Mouse (Mus musculus): ENCODE data around the gene Aox2. TPM values are rescaled to one million over a fixed set of nuclear protein-coding genes. Genes with fewer than 3 reads are reported as not detected.

The Aox2 gene
- polyA plus RNA-seq, 1 experiment from 2014 or later = 0.07 TPM

GRCm38 (mm10) chr1:58244487-58244886 is 33.6 kb upstream of the Aox2 start:
- 78% methylated on average over 3 of the region's 3 CpGs for WGBS
- no peaks in the 10 kb centered on the region for H3K4me1 ChIP-seq (replicated peaks; ENCODE audit: control insufficient read depth, insufficient read depth, low read length)
- no peak for ATAC-seq (replicated peaks; ENCODE audit: low FRiP score, low TSS enrichment, low read depth)

GRCm38 (mm10) chr1:58248518-58248917 is 29.6 kb upstream of the Aox2 start:
- H3K27me3 ChIP-seq (replicated peaks; ENCODE audit: control insufficient read depth, insufficient read depth, low read length) = no peaks in the 10 kb centered on the region
- ATAC-seq (replicated peaks; ENCODE audit: low FRiP score, low TSS enrichment, low read depth) (no peak), DNase-seq (ENCODE audit: low spot score) (no peak)
- H3K36me3 ChIP-seq (ENCODE audit: control insufficient read depth, insufficient read depth, low read length) = no peaks in the 10 kb centered on the region
- 60% methylated on average over 1 of the region's 1 CpGs for WGBS
- H3K9me3 ChIP-seq (ENCODE audit: control insufficient read depth, low read length) = no peaks in the 10 kb centered on the region
- H3K4me2 ChIP-seq (ENCODE audit: low read length) = no peak overlapping the region
- no peak overlapping the region for H3K27ac ChIP-seq (ENCODE audit: low read depth)
- H3K4me1 ChIP-seq (replicated peaks; ENCODE audit: control insufficient read depth, insufficient read depth, low read length) = no peaks in the 10 kb centered on the region
- no peak overlapping the region for H3K9ac ChIP-seq (ENCODE audit: low read length)
- H3K4me3 ChIP-seq (ENCODE audit: low read depth, low read length) = no peak overlapping the region

More at GRCm38 (mm10) chr1:58244487-58244886, 33.6 kb upstream of the Aox2 start:
- no peaks in the 10 kb centered on the region for H3K9me3 ChIP-seq (ENCODE audit: control insufficient read depth, low read length)
- H3K9ac ChIP-seq (ENCODE audit: low read length) = no peak overlapping the region
- H3K36me3 ChIP-seq (ENCODE audit: control insufficient read depth, insufficient read depth, low read length) = no peaks in the 10 kb centered on the region
- no peak overlapping the region for H3K27ac ChIP-seq (ENCODE audit: low read depth)
- no peaks in the 10 kb centered on the region for H3K27me3 ChIP-seq (replicated peaks; ENCODE audit: control insufficient read depth, insufficient read depth, low read length)
- H3K4me2 ChIP-seq (ENCODE audit: low read length) = no peak overlapping the region
- H3K4me3 ChIP-seq (ENCODE audit: low read depth, low read length) = no peak overlapping the region
- DNase-seq (ENCODE audit: low spot score) = no peak

GRCm38 (mm10) chr1:58253466-58253865 is 24.7 kb upstream of the Aox2 start:
- H3K4me3 ChIP-seq (ENCODE audit: low read depth, low read length) = no peak overlapping the region
- no peak overlapping the region for H3K9ac ChIP-seq (ENCODE audit: low read length)
- DNase-seq (ENCODE audit: low spot score) = no peak
- H3K4me1 ChIP-seq (replicated peaks; ENCODE audit: control insufficient read depth, insufficient read depth, low read length) = no peaks in the 10 kb centered on the region
- ATAC-seq (replicated peaks; ENCODE audit: low FRiP score, low TSS enrichment, low read depth) = no peak
- 67% methylated on average over 11 of the region's 11 CpGs for WGBS
- H3K4me2 ChIP-seq (ENCODE audit: low read length) = no peak overlapping the region
- H3K27ac ChIP-seq (ENCODE audit: low read depth) = no peak overlapping the region
- H3K9me3 ChIP-seq (ENCODE audit: control insufficient read depth, low read length) = no peaks in the 10 kb centered on the region
- H3K36me3 ChIP-seq (ENCODE audit: control insufficient read depth, insufficient read depth, low read length) = no peaks in the 10 kb centered on the region
- H3K27me3 ChIP-seq (replicated peaks; ENCODE audit: control insufficient read depth, insufficient read depth, low read length) = no peaks in the 10 kb centered on the region

- Histone ChIP-seq H3K27ac (ENCODE audit: low read depth) (no peak overlapping the region), H3K9ac (ENCODE audit: low read length) (no peak overlapping the region), H3K9me3 (ENCODE audit: control insufficient read depth, low read length) (no peaks in the 10 kb centered on the region), H3K36me3 (ENCODE audit: control insufficient read depth, insufficient read depth, low read length) (no peaks in the 10 kb centered on the region), H3K4me3 (ENCODE audit: low read depth, low read length) (no peak overlapping the region), H3K4me2 (ENCODE audit: low read length) (no peak overlapping the region), H3K4me1 (replicated peaks; ENCODE audit: control insufficient read depth, insufficient read depth, low read length) (no peaks in the 10 kb centered on the region), H3K27me3 (replicated peaks; ENCODE audit: control insufficient read depth, insufficient read depth, low read length) (no peaks in the 10 kb centered on the region)
- ATAC-seq (replicated peaks; ENCODE audit: low FRiP score, low TSS enrichment, low read depth) (no peak), DNase-seq (ENCODE audit: low spot score) (no peak)
- WGBS = 78% methylated on average over 10 of the region's 10 CpGs
Measured at GRCm38 (mm10) chr1:58257195-58257991, 20.7 kb upstream of the Aox2 start.

- 42% methylated on average over 3 of the region's 3 CpGs for WGBS
- Histone ChIP-seq H3K36me3 (ENCODE audit: control insufficient read depth, insufficient read depth, low read length) (no peaks in the 10 kb centered on the region), H3K4me2 (ENCODE audit: low read length) (no peak overlapping the region), H3K4me3 (ENCODE audit: low read depth, low read length) (no peak overlapping the region), H3K4me1 (replicated peaks; ENCODE audit: control insufficient read depth, insufficient read depth, low read length) (no peaks in the 10 kb centered on the region), H3K27ac (ENCODE audit: low read depth) (no peak overlapping the region), H3K9ac (ENCODE audit: low read length) (no peak overlapping the region), H3K9me3 (ENCODE audit: control insufficient read depth, low read length) (no peaks in the 10 kb centered on the region), H3K27me3 (replicated peaks; ENCODE audit: control insufficient read depth, insufficient read depth, low read length) (no peaks in the 10 kb centered on the region)
- ATAC-seq (replicated peaks; ENCODE audit: low FRiP score, low TSS enrichment, low read depth) = no peak
- DNase-seq (ENCODE audit: low spot score) = no peak
Measured at GRCm38 (mm10) chr1:58260311-58260710, 17.8 kb upstream of the Aox2 start.

- DNase-seq (ENCODE audit: low spot score) (no peak), ATAC-seq (replicated peaks; ENCODE audit: low FRiP score, low TSS enrichment, low read depth) (no peak)
- H3K9me3 ChIP-seq (ENCODE audit: control insufficient read depth, low read length) = no peaks in the 10 kb centered on the region
- no peak overlapping the region for H3K4me3 ChIP-seq (ENCODE audit: low read depth, low read length)
- H3K4me1 ChIP-seq (replicated peaks; ENCODE audit: control insufficient read depth, insufficient read depth, low read length) = no peaks in the 10 kb centered on the region
- no peak overlapping the region for H3K4me2 ChIP-seq (ENCODE audit: low read length)
- no peak overlapping the region for H3K27ac ChIP-seq (ENCODE audit: low read depth)
- no peak overlapping the region for H3K9ac ChIP-seq (ENCODE audit: low read length)
- H3K36me3 ChIP-seq (ENCODE audit: control insufficient read depth, insufficient read depth, low read length) = no peaks in the 10 kb centered on the region
- H3K27me3 ChIP-seq (replicated peaks; ENCODE audit: control insufficient read depth, insufficient read depth, low read length) = no peaks in the 10 kb centered on the region
- WGBS = 81% methylated on average over 2 of the region's 2 CpGs
Measured at GRCm38 (mm10) chr1:58268231-58268630, 9.9 kb upstream of the Aox2 start.

GRCm38 (mm10) chr1:58270807-58271569 is 7.1 kb upstream of the Aox2 start:
- WGBS = 51% methylated on average over 6 of the region's 6 CpGs
- no peak overlapping the region for H3K27ac ChIP-seq (ENCODE audit: low read depth)
- H3K36me3 ChIP-seq (ENCODE audit: control insufficient read depth, insufficient read depth, low read length) = no peaks in the 10 kb centered on the region
- no peaks in the 10 kb centered on the region for H3K9me3 ChIP-seq (ENCODE audit: control insufficient read depth, low read length)
- H3K4me1 ChIP-seq (replicated peaks; ENCODE audit: control insufficient read depth, insufficient read depth, low read length) = no peaks in the 10 kb centered on the region; the same call in 1 of the 2 replicates
- H3K9ac ChIP-seq (ENCODE audit: low read length) = no peak overlapping the region
- H3K4me2 ChIP-seq (ENCODE audit: low read length) = no peak overlapping the region
- H3K27me3 ChIP-seq (replicated peaks; ENCODE audit: control insufficient read depth, insufficient read depth, low read length) = no peaks in the 10 kb centered on the region
- H3K4me3 ChIP-seq (ENCODE audit: low read depth, low read length) = no peak overlapping the region
- DNase-seq (ENCODE audit: low spot score) (peak; percentile 73), ATAC-seq (replicated peaks; ENCODE audit: low FRiP score, low TSS enrichment, low read depth) (no peak)

GRCm38 (mm10) chr1:58275879-58276278 is 2.2 kb upstream of the Aox2 start:
- no peaks in the 10 kb centered on the region for H3K36me3 ChIP-seq (ENCODE audit: control insufficient read depth, insufficient read depth, low read length)
- WGBS = 28% methylated on average over 9 of the region's 9 CpGs
- ATAC-seq (replicated peaks; ENCODE audit: low FRiP score, low TSS enrichment, low read depth) = no peak
- no peaks in the 10 kb centered on the region; the same call in 1 of the 2 replicates for H3K4me1 ChIP-seq (replicated peaks; ENCODE audit: control insufficient read depth, insufficient read depth, low read length)
- no peak overlapping the region for H3K4me3 ChIP-seq (ENCODE audit: low read depth, low read length)
- no peak overlapping the region for H3K9ac ChIP-seq (ENCODE audit: low read length)
- no peak overlapping the region for H3K4me2 ChIP-seq (ENCODE audit: low read length)
- H3K27me3 ChIP-seq (replicated peaks; ENCODE audit: control insufficient read depth, insufficient read depth, low read length) = no peaks in the 10 kb centered on the region
- no peaks in the 10 kb centered on the region for H3K9me3 ChIP-seq (ENCODE audit: control insufficient read depth, low read length)
- no peak for DNase-seq (ENCODE audit: low spot score)
- H3K27ac ChIP-seq (ENCODE audit: low read depth) = no peak overlapping the region
